ENCODE assay signal across 9 mouse cellular contexts in genomic region chr12:91932490-91933361, GRCm38 (mm10).
DNase-seq lines count a peak whose midpoint lies in the region; ATAC-seq and TF ChIP-seq lines count a peak whose summit lies in the region.
"Had no signal": no experiment of that assay in that cellular context is flagged by ENCODE, and none has a peak within 500 bp of the region (broad histone marks: within the 10 kb centered on the region; RNA-seq: fewer than 3 reads in every experiment).

No protein-coding gene starts in this region.

- ATAC-seq in hindbrain, postnatal 0 days, result no peak
- ATAC-seq in hindbrain, embryonic 12.5 days (ENCODE audit: low FRiP score), result no peak
- ATAC-seq in midbrain, embryonic 14.5 days (ENCODE audit: low FRiP score, low TSS enrichment), result no peak
- ATAC-seq in midbrain, embryonic 13.5 days, result no peak
- no peak for ATAC-seq in stomach, postnatal 0 days (ENCODE audit: low FRiP score, low TSS enrichment)

- TF ChIP-seq EP300 in stomach, postnatal 0 days (optimal IDR thresholded peaks at IDR 0.05), result no peak

- WGBS in hindbrain, postnatal 0 days, result 58% methylated on average over 7 of the region's 7 CpGs
- WGBS in hindbrain, embryonic 12.5 days, result 57% methylated on average over 7 of the region's 7 CpGs
- 67% methylated on average over 7 of the region's 7 CpGs for WGBS in midbrain, embryonic 14.5 days
- 68% methylated on average over 7 of the region's 7 CpGs for WGBS in midbrain, embryonic 13.5 days
- WGBS in stomach, postnatal 0 days, result 27% methylated on average over 7 of the region's 7 CpGs

- no peaks in the 10 kb centered on the region for H3K36me3 ChIP-seq in hindbrain, postnatal 0 days (ENCODE audit: insufficient read depth, low read length)
- H3K36me3 ChIP-seq in hindbrain, embryonic 12.5 days, result no peaks in the 10 kb centered on the region
- no peaks in the 10 kb centered on the region for H3K36me3 ChIP-seq in midbrain, embryonic 14.5 days (ENCODE audit: control insufficient read depth, insufficient read depth, low read length)
- H3K36me3 ChIP-seq in midbrain, embryonic 13.5 days, result no peaks in the 10 kb centered on the region
- H3K36me3 ChIP-seq in stomach, postnatal 0 days (ENCODE audit: control insufficient read depth, insufficient read depth, low read length), result no peaks in the 10 kb centered on the region

- no peaks in the 10 kb centered on the region for H3K9me3 ChIP-seq in hindbrain, postnatal 0 days (ENCODE audit: low read length)
- no peaks in the 10 kb centered on the region for H3K9me3 ChIP-seq in hindbrain, embryonic 12.5 days (replicated peaks)
- H3K9me3 ChIP-seq in midbrain, embryonic 14.5 days (ENCODE audit: control insufficient read depth, low read length), result no peaks in the 10 kb centered on the region
- no peaks in the 10 kb centered on the region for H3K9me3 ChIP-seq in midbrain, embryonic 13.5 days
- H3K9me3 ChIP-seq in stomach, postnatal 0 days (ENCODE audit: control insufficient read depth, low read length), result no peaks in the 10 kb centered on the region

- no peak overlapping the region for H3K4me2 ChIP-seq in hindbrain, postnatal 0 days (ENCODE audit: low read depth, low read length)
- H3K4me2 ChIP-seq in hindbrain, embryonic 12.5 days (replicated peaks), result no peak overlapping the region
- H3K4me2 ChIP-seq in midbrain, embryonic 14.5 days (ENCODE audit: low read length), result no peak overlapping the region
- no peak overlapping the region for H3K4me2 ChIP-seq in midbrain, embryonic 13.5 days (replicated peaks)
- H3K4me2 ChIP-seq in stomach, postnatal 0 days (replicated peaks; ENCODE audit: low read depth), result no peak overlapping the region

- H3K9ac ChIP-seq in hindbrain, postnatal 0 days (replicated peaks; ENCODE audit: low read length), result no peak overlapping the region
- H3K9ac ChIP-seq in hindbrain, embryonic 12.5 days, result no peak overlapping the region
- H3K9ac ChIP-seq in midbrain, embryonic 14.5 days (replicated peaks; ENCODE audit: low read length), result no peak overlapping the region
- no peak overlapping the region for H3K9ac ChIP-seq in midbrain, embryonic 13.5 days (replicated peaks)
- no peak overlapping the region for H3K9ac ChIP-seq in stomach, postnatal 0 days (ENCODE audit: low read length)

- no peaks in the 10 kb centered on the region for H3K27me3 ChIP-seq in hindbrain, postnatal 0 days (ENCODE audit: insufficient read depth, low read length)
- H3K27me3 ChIP-seq in hindbrain, embryonic 12.5 days, result no peaks in the 10 kb centered on the region
- H3K27me3 ChIP-seq in midbrain, embryonic 14.5 days (ENCODE audit: control insufficient read depth, insufficient read depth, low read length), result no peaks in the 10 kb centered on the region
- H3K27me3 ChIP-seq in midbrain, embryonic 13.5 days, result no peaks in the 10 kb centered on the region
- no peaks in the 10 kb centered on the region for H3K27me3 ChIP-seq in stomach, postnatal 0 days (ENCODE audit: control insufficient read depth, insufficient read depth, low read length)

- H3K27ac ChIP-seq in hindbrain, postnatal 0 days, result no peak overlapping the region
- H3K27ac ChIP-seq in hindbrain, embryonic 12.5 days, result no peak overlapping the region
- no peak overlapping the region for H3K27ac ChIP-seq in midbrain, embryonic 14.5 days (replicated peaks; ENCODE audit: low read depth, low read length)
- H3K27ac ChIP-seq in midbrain, embryonic 13.5 days, result no peak overlapping the region
- no peak overlapping the region for H3K27ac ChIP-seq in stomach, postnatal 0 days (replicated peaks)

- TF ChIP-seq CTCF in hindbrain, postnatal 0 days (IDR thresholded peaks at IDR 0.05; ENCODE audit: low read depth), result peak; percentile 49
- TF ChIP-seq CTCF in stomach, postnatal 0 days (IDR thresholded peaks at IDR 0.05; ENCODE audit: low read depth), result peak; percentile 54

- no peak overlapping the region for H3K4me3 ChIP-seq in hindbrain, postnatal 0 days (ENCODE audit: low read length)
- H3K4me3 ChIP-seq in hindbrain, embryonic 12.5 days, result no peak overlapping the region
- no peak overlapping the region for H3K4me3 ChIP-seq in midbrain, embryonic 14.5 days (replicated peaks; ENCODE audit: low read depth, low read length)
- H3K4me3 ChIP-seq in midbrain, embryonic 13.5 days (replicated peaks), result no peak overlapping the region
- H3K4me3 ChIP-seq in stomach, postnatal 0 days (ENCODE audit: low read depth, low read length), result no peak overlapping the region
- H3K4me3 ChIP-seq: erythroblast, embryonic 14.5 days had no signal

- peak; percentile 83 for DNase-seq in hindbrain, postnatal 0 days (ENCODE audit: low spot score)
- peak; percentile 84 for DNase-seq in midbrain, embryonic 14.5 days
- DNase-seq in forelimb bud, embryonic 11.5 days (ENCODE audit: low read depth, low spot score), result peak; percentile 59
- DNase-seq in stomach, postnatal 0 days (ENCODE audit: low spot score), result no peak
- no peak for DNase-seq in natural killer cell, adult 2 months (ENCODE audit: low spot score in 2 of 2)
- no peak for DNase-seq in urinary bladder, postnatal 25 days (ENCODE audit: low spot score)

- no peaks in the 10 kb centered on the region for H3K4me1 ChIP-seq in hindbrain, postnatal 0 days (ENCODE audit: insufficient read depth, low read length)
- H3K4me1 ChIP-seq in hindbrain, embryonic 12.5 days, result no peaks in the 10 kb centered on the region
- no peaks in the 10 kb centered on the region for H3K4me1 ChIP-seq in midbrain, embryonic 14.5 days (ENCODE audit: control insufficient read depth, insufficient read depth, low read length)
- no peaks in the 10 kb centered on the region for H3K4me1 ChIP-seq in midbrain, embryonic 13.5 days (replicated peaks)
- no peaks in the 10 kb centered on the region for H3K4me1 ChIP-seq in stomach, postnatal 0 days (replicated peaks; ENCODE audit: control insufficient read depth, insufficient read depth)

Comparison
In these comparisons a context has a peak if more than half of its experiments do, and no peak if none do; other contexts are left out.
1. DNase-seq: peak in hindbrain, postnatal 0 days (single experiment), midbrain, embryonic 14.5 days (single experiment) and forelimb bud, embryonic 11.5 days (single experiment); none in stomach, postnatal 0 days (single experiment), natural killer cell, adult 2 months (0 of 2) and urinary bladder, postnatal 25 days (single experiment).